Mouse (Mus musculus): ENCODE results near the gene Bpifb1.
"Not testable (repeated sequence)": the region's sequence is repeated elsewhere in the genome, so short reads cannot be mapped to it uniquely, and the experiment has no call there.

The Bpifb1 gene

GRCm38 (mm10) chr2:154257554-154257953 is 66.9 kb downstream of the Bpifb1 start, which contains the start of gene Bpifb9a:
Bpifb9a (plus strand) TSS chr2:154257854.
- not testable (repeated sequence) for TF ChIP-seq GATA4 (IDR thresholded peaks at IDR 0.05; ENCODE audit: insufficient replicate concordance, low read length)
